ENCODE assay signal across 8 mouse cellular contexts in the genomic region with DNA sequence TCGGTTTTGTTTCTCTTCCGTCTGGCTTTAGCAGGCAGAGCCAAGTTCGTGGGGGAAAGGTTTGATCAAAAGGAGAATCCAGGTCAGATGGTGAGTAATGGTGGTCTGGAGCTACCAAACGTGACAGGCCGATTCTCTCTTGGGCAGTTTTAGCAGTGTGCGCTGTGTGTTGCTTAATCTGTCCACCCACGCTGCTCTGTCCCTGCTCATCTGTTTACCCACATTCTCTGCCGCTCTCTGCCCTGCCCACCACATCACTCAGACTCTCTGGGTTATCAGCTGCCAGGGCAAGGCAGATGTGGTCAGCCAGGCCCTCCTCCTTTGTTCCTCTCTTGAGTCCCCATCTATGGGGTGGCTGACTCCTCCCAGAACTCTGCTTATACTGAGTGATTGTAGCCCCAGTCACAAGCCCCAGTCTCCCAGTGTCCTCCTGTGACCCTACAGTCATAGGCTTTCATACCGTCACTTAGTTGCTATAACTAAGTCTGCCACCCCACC.
DNase-seq lines count a peak whose midpoint lies in the region; ATAC-seq and TF ChIP-seq lines count a peak whose summit lies in the region.

No protein-coding gene starts in this region.

- peak; percentile 65 for ATAC-seq in lung, postnatal 0 days
- peak; percentile 77 for ATAC-seq in liver, embryonic 15.5 days (ENCODE audit: insufficient read depth)
- ATAC-seq in stomach, embryonic 15.5 days (ENCODE audit: insufficient read depth, low FRiP score, low read depth), result peak; percentile 43; the same call in 1 of the 2 replicates

- H3K9ac ChIP-seq in lung, postnatal 0 days (replicated peaks; ENCODE audit: low read depth), result no peak overlapping the region
- no peak overlapping the region for H3K9ac ChIP-seq in liver, embryonic 15.5 days
- no peak overlapping the region for H3K9ac ChIP-seq in stomach, embryonic 15.5 days

- TF ChIP-seq EP300 in lung, postnatal 0 days (IDR thresholded peaks at IDR 0.05), result no peak

- TF ChIP-seq CTCF in lung, postnatal 0 days (IDR thresholded peaks at IDR 0.05), result no peak

- H3K27me3 ChIP-seq in lung, postnatal 0 days (replicated peaks; ENCODE audit: insufficient read depth, low read length), result no peaks in the 10 kb centered on the region
- H3K27me3 ChIP-seq in liver, embryonic 15.5 days, result no peaks in the 10 kb centered on the region
- H3K27me3 ChIP-seq in stomach, embryonic 15.5 days (replicated peaks), result no peaks in the 10 kb centered on the region

- whole genome bisulfite sequencing in lung, postnatal 0 days, result 37% methylated on average over 9 of the region's 9 CpGs
- 3% methylated on average over 9 of the region's 9 CpGs for WGBS in liver, embryonic 15.5 days (ENCODE audit: insufficient replicate concordance)
- WGBS in stomach, embryonic 15.5 days, result 35% methylated on average over 9 of the region's 9 CpGs

- DNase-seq in lung, postnatal 0 days (ENCODE audit: low spot score), result no peak
- no peak for DNase-seq in lung, postnatal 36 days
- DNase-seq in fibroblast of lung, adult 2 months (ENCODE audit: low read depth), result peak; percentile 24
- no peak for DNase-seq in T-cell, adult 2 months (ENCODE audit: low spot score)
- no peak for DNase-seq in adrenal gland, postnatal 25 days
- DNase-seq in yolk sac, embryonic 10.5 days (ENCODE audit: low spot score), result no peak

- H3K4me1 ChIP-seq in lung, postnatal 0 days (ENCODE audit: insufficient read depth, low read depth, low read length), result peaks cover 3% of the 10 kb centered on the region; the same call in 1 of the 2 replicates
- peaks cover 13% of the 10 kb centered on the region for H3K4me1 ChIP-seq in liver, embryonic 15.5 days (replicated peaks)
- H3K4me1 ChIP-seq in stomach, embryonic 15.5 days, result no peaks in the 10 kb centered on the region

- H3K4me2 ChIP-seq in lung, postnatal 0 days (replicated peaks; ENCODE audit: low read depth, low read length), result 0 out of 2 replicates have a peak overlapping the region, but pooled peaks have one; percentile 5
- H3K4me2 ChIP-seq in liver, embryonic 15.5 days, result peak overlapping the region; percentile 45
- H3K4me2 ChIP-seq in stomach, embryonic 15.5 days, result 0 out of 2 replicates have a peak overlapping the region, but pooled peaks have one; percentile 2

- H3K9me3 ChIP-seq in lung, postnatal 0 days (ENCODE audit: low read length), result no peaks in the 10 kb centered on the region
- H3K9me3 ChIP-seq in liver, embryonic 15.5 days (replicated peaks), result no peaks in the 10 kb centered on the region
- no peaks in the 10 kb centered on the region for H3K9me3 ChIP-seq in stomach, embryonic 15.5 days

- no peak overlapping the region for H3K4me3 ChIP-seq in lung, postnatal 0 days (ENCODE audit: low read depth, low read length)
- H3K4me3 ChIP-seq in liver, embryonic 15.5 days (replicated peaks), result 0 out of 2 replicates have a peak overlapping the region, but pooled peaks have one; percentile 2
- no peak overlapping the region for H3K4me3 ChIP-seq in stomach, embryonic 15.5 days (replicated peaks)

- no peaks in the 10 kb centered on the region for H3K36me3 ChIP-seq in lung, postnatal 0 days (ENCODE audit: insufficient read depth, low read length)
- H3K36me3 ChIP-seq in liver, embryonic 15.5 days (replicated peaks), result no peaks in the 10 kb centered on the region
- H3K36me3 ChIP-seq in stomach, embryonic 15.5 days, result no peaks in the 10 kb centered on the region

- no peak overlapping the region for H3K27ac ChIP-seq in lung, postnatal 0 days (ENCODE audit: low read length)
- H3K27ac ChIP-seq in liver, embryonic 15.5 days (replicated peaks), result no peak overlapping the region
- H3K27ac ChIP-seq in stomach, embryonic 15.5 days, result no peak overlapping the region
